Comparison of ENCODE assay signal across 13 mouse cellular contexts in the genomic region with DNA sequence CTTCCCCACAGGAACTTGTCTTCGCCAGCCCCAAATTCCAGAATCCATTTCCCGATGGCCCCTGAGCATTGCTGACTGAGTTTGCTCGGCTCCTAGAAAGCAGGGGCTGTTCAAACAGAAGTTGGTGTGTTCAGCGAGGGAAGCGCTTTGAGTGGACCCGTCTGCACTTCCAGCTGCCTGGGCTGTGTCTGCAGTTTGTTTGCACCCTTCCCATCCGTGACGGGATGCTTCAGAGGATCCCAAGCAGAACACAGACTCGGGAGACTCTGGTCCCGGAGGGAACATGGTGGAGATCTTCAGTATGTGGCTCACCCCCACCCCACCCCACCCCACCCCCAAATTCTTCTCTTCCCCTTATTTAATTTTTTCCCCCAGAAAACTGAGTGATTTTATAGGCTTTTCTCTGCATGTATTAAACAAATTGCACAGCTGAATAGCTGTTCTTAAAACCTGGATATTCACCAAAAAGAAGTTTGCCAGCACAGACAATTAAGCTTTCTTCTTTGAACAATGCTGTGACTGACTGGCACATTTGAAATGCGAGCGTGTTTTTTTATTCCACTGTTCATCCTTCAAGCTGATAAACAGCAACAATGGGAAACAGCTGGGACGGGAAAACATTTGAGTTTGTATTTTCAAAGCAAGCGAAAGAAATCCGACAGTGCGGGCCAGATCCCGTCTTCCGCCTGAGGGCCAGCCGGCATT.
DNase-seq lines count a peak whose midpoint lies in the region; ATAC-seq and TF ChIP-seq lines count a peak whose summit lies in the region.
"Had no signal": no experiment of that assay in that cellular context is flagged by ENCODE, and none has a peak within 500 bp of the region (broad histone marks: within the 10 kb centered on the region; RNA-seq: fewer than 3 reads in every experiment).

No protein-coding gene starts in this region.

- TF ChIP-seq EP300 in lung, postnatal 0 days (IDR thresholded peaks at IDR 0.05) = no peak

- intact Hi-C loops in left cerebral cortex, adult 2 months (cut with DNase I) = no loop called here

- no peaks in the 10 kb centered on the region for H3K36me3 ChIP-seq in kidney, embryonic 15.5 days
- H3K36me3 ChIP-seq in forebrain, embryonic 15.5 days = no peaks in the 10 kb centered on the region
- H3K36me3 ChIP-seq in midbrain, embryonic 16.5 days (ENCODE audit: control insufficient read depth, insufficient read depth, low read length) = no peaks in the 10 kb centered on the region
- no peaks in the 10 kb centered on the region for H3K36me3 ChIP-seq in lung, postnatal 0 days (ENCODE audit: insufficient read depth, low read length)
- H3K36me3 ChIP-seq: lung, embryonic 15.5 days had no signal

- no peaks in the 10 kb centered on the region; the same call in 1 of the 2 replicates for H3K9me3 ChIP-seq in kidney, embryonic 15.5 days (replicated peaks)
- no peaks in the 10 kb centered on the region for H3K9me3 ChIP-seq in forebrain, embryonic 15.5 days
- H3K9me3 ChIP-seq in midbrain, embryonic 16.5 days (replicated peaks; ENCODE audit: control insufficient read depth, low read length, poor library complexity, severe bottlenecking) = peaks cover 3% of the 10 kb centered on the region; the same call in 1 of the 2 replicates
- no peaks in the 10 kb centered on the region for H3K9me3 ChIP-seq in lung, postnatal 0 days (ENCODE audit: low read length)
- H3K9me3 ChIP-seq: lung, embryonic 15.5 days had no signal

- H3K27ac ChIP-seq in kidney, embryonic 15.5 days = no peak overlapping the region
- peak overlapping the region; percentile 52; the same call in 1 of the 2 replicates for H3K27ac ChIP-seq in forebrain, embryonic 15.5 days (replicated peaks)
- no peak overlapping the region for H3K27ac ChIP-seq in midbrain, embryonic 16.5 days (ENCODE audit: low read length)
- H3K27ac ChIP-seq in left cerebral cortex, adult 2 months = no peak overlapping the region
- no peak overlapping the region for H3K27ac ChIP-seq in lung, postnatal 0 days (ENCODE audit: low read length)
- H3K27ac ChIP-seq: lung, embryonic 15.5 days had no signal

- H3K4me2 ChIP-seq in kidney, embryonic 15.5 days = peak overlapping the region; percentile 17; the same call in 1 of the 2 replicates
- peak overlapping the region; percentile 2; the same call in 1 of the 2 replicates for H3K4me2 ChIP-seq in forebrain, embryonic 15.5 days (replicated peaks)
- peak overlapping the region; percentile 19; the same call in 1 of the 2 replicates for H3K4me2 ChIP-seq in midbrain, embryonic 16.5 days (ENCODE audit: low read length)
- H3K4me2 ChIP-seq in lung, postnatal 0 days (replicated peaks; ENCODE audit: low read depth, low read length) = no peak overlapping the region
- H3K4me2 ChIP-seq: lung, embryonic 15.5 days had no signal

- no peaks in the 10 kb centered on the region for H3K27me3 ChIP-seq in kidney, embryonic 15.5 days
- no peaks in the 10 kb centered on the region for H3K27me3 ChIP-seq in forebrain, embryonic 15.5 days
- no peaks in the 10 kb centered on the region; the same call in 1 of the 2 replicates for H3K27me3 ChIP-seq in midbrain, embryonic 16.5 days (ENCODE audit: control insufficient read depth, insufficient read depth, low read depth, low read length)
- H3K27me3 ChIP-seq in lung, postnatal 0 days (replicated peaks; ENCODE audit: insufficient read depth, low read length) = no peaks in the 10 kb centered on the region
- H3K27me3 ChIP-seq: lung, embryonic 15.5 days had no signal

- peaks cover 8% of the 10 kb centered on the region for H3K4me1 ChIP-seq in kidney, embryonic 15.5 days
- peaks cover 16% of the 10 kb centered on the region for H3K4me1 ChIP-seq in forebrain, embryonic 15.5 days
- peaks cover 16% of the 10 kb centered on the region for H3K4me1 ChIP-seq in midbrain, embryonic 16.5 days (ENCODE audit: control insufficient read depth, insufficient read depth, low read length)
- no peaks in the 10 kb centered on the region for H3K4me1 ChIP-seq in lung, postnatal 0 days (ENCODE audit: insufficient read depth, low read depth, low read length)

- no peak for TF ChIP-seq CTCF in left cerebral cortex, adult 2 months (IDR thresholded peaks at IDR 0.05)
- TF ChIP-seq CTCF in lung, postnatal 0 days (IDR thresholded peaks at IDR 0.05) = no peak

- DNase-seq in kidney, adult 9 months = no peak
- peak; percentile 86 for DNase-seq in brain, adult 2 months (ENCODE audit: low read depth, low spot score)
- no peak for DNase-seq in adrenal gland, adult (ENCODE audit: inconsistent age in 2 of 2, low spot score in 1 of 2)
- DNase-seq in left cerebral cortex, adult 2 months (ENCODE audit: extremely low spot score in 1 of 2, low spot score in 2 of 2) = no peak
- no peak for DNase-seq in lung, postnatal 0 days (ENCODE audit: low spot score)
- DNase-seq: adrenal gland, postnatal 36 days; cerebellum, adult 8-10 months; kidney, adult 8-10 months; thymus, postnatal 25 days had no signal

- 57% methylated on average over 19 of the region's 19 CpGs for WGBS in kidney, embryonic 15.5 days
- 22% methylated on average over 19 of the region's 19 CpGs for WGBS in forebrain, embryonic 15.5 days
- 23% methylated on average over 19 of the region's 19 CpGs for WGBS in midbrain, embryonic 16.5 days
- WGBS in lung, postnatal 0 days = 48% methylated on average over 19 of the region's 19 CpGs

- no peak overlapping the region for H3K9ac ChIP-seq in kidney, embryonic 15.5 days
- no peak overlapping the region for H3K9ac ChIP-seq in forebrain, embryonic 15.5 days (replicated peaks)
- no peak overlapping the region for H3K9ac ChIP-seq in midbrain, embryonic 16.5 days (ENCODE audit: low read depth, low read length)
- no peak overlapping the region for H3K9ac ChIP-seq in lung, postnatal 0 days (replicated peaks; ENCODE audit: low read depth)
- H3K9ac ChIP-seq: lung, embryonic 15.5 days had no signal

- H3K4me3 ChIP-seq in kidney, embryonic 15.5 days (replicated peaks) = no peak overlapping the region
- no peak overlapping the region for H3K4me3 ChIP-seq in forebrain, embryonic 15.5 days
- H3K4me3 ChIP-seq in midbrain, embryonic 16.5 days (ENCODE audit: low read depth, low read length) = no peak overlapping the region
- no peak overlapping the region for H3K4me3 ChIP-seq in left cerebral cortex, adult 2 months
- no peak overlapping the region for H3K4me3 ChIP-seq in lung, postnatal 0 days (ENCODE audit: low read depth, low read length)
- H3K4me3 ChIP-seq: lung, embryonic 15.5 days had no signal

- no peak for ATAC-seq in kidney, embryonic 15.5 days (replicated peaks; ENCODE audit: low FRiP score)
- ATAC-seq in forebrain, embryonic 15.5 days (replicated peaks) = peak; percentile 41; the same call in 1 of the 2 replicates
- ATAC-seq in midbrain, embryonic 16.5 days = no peak
- ATAC-seq in lung, postnatal 0 days = no peak
